Mouse (Mus musculus) erythroblast, embryonic 14.5 days (primary cell): Measurements from ENCODE around the gene Megf6. TPM values are rescaled to one million over a fixed set of nuclear protein-coding genes. Genes with fewer than 3 reads are reported as not detected.

ENCODE experiments used
- H3K27me3 ChIP-seq: 2 replicates; pipeline ENCODE4 v1.6.1; 2012; ENCODE audit warnings: inconsistent platforms; ENCODE audit not compliant: control insufficient read depth
- H3K36me3 ChIP-seq: 2 replicates; pipeline ENCODE4 v1.6.1; 2012; ENCODE audit warnings: mild to moderate bottlenecking, inconsistent platforms; ENCODE audit not compliant: control insufficient read depth
- H3K4me1 ChIP-seq: 2 replicates; pipeline ENCODE4 v1.6.1; 2012; ENCODE audit warnings: inconsistent platforms; ENCODE audit not compliant: control insufficient read depth
- H3K4me3 ChIP-seq: replicated peaks from 2 replicates; pipeline ENCODE3; 2012; ENCODE audit warnings: moderate library complexity, mild to moderate bottlenecking, inconsistent platforms
- H3K9me3 ChIP-seq: 2 replicates; pipeline ENCODE4 v1.6.1; 2012; ENCODE audit warnings: low read length, inconsistent platforms, mixed read lengths; ENCODE audit not compliant: control insufficient read depth
- GATA1 ChIP-seq: IDR thresholded peaks from 2 replicates; pipeline ENCODE4 v1.6.1; 2012; ENCODE audit warnings: low read length, inconsistent platforms, mixed read lengths
- TAL1 ChIP-seq: IDR thresholded peaks from 3 replicates; pipeline ENCODE4 v1.6.1; 2012; ENCODE audit warnings: low read length, inconsistent platforms, mixed read lengths
- polyA plus RNA-seq: library from polyadenylated mRNA; stranded (reverse); fragments of >175 nt; gene quantifications from 2 replicates; pipeline ENCODE4 v1.2.3, GENCODE M21; 2012

The Megf6 gene
- polyA plus RNA-seq, 1 experiment, result under 0.01 TPM

DNA sequence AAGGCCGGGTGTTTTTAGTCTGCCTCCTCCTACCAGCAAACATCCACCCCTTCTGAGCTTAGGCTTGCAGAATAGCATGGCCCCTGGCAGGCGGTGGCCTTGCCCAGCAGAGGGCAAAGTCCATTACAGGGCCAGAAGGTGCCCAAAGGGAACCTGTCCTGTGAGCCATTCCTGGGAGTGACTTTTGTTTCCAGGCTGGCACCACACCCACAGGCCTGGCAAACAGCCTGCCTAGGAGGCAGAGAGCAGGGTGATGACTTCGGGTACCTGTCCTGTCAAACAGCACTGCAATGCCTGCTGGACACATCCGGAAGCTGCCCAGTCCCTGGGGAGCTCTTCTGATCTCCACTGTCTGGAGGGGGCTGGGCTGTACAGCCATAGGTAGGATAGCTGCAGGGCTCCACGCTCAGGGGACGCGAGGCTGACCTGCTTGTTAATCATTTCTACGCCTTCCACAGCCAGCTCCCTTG, 123.8 kb downstream of the Megf6 start:
- TF ChIP-seq GATA1 (no peak), TAL1 (no peak)
- peaks cover 7% of the 10 kb centered on the region for H3K27me3 ChIP-seq
- no peaks in the 10 kb centered on the region for H3K4me1 ChIP-seq
- H3K36me3 ChIP-seq, result no peaks in the 10 kb centered on the region; the same call in 1 of the 2 replicates
- no peak overlapping the region for H3K4me3 ChIP-seq
- H3K9me3 ChIP-seq, result no peaks in the 10 kb centered on the region

DNA sequence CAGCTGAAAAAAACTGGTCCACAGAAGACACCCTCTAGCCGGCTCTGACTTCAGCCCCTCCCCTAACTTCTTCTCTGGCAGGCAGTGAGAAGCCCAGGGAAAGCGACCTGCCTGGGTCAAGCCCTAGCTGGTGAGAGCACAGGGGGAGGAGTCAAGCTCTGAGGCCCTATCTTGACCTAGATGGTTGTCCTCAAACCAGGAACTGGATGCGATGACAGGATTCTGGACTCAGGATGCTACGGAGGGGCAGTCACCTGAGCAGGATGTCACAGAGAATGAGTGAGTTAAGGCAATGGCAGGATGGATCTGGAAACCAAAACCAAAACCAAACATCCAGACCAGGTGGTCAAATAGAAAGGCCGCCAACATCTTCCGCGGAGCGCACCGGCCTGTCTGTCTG, 127.2 kb downstream of the Megf6 start:
- H3K9me3 ChIP-seq, result no peaks in the 10 kb centered on the region
- H3K4me1 ChIP-seq, result no peaks in the 10 kb centered on the region
- peaks cover 27% of the 10 kb centered on the region for H3K27me3 ChIP-seq
- TF ChIP-seq GATA1, result no peak
- no peak for TF ChIP-seq TAL1
- H3K36me3 ChIP-seq, result no peaks in the 10 kb centered on the region
- H3K4me3 ChIP-seq, result no peak overlapping the region

DNA sequence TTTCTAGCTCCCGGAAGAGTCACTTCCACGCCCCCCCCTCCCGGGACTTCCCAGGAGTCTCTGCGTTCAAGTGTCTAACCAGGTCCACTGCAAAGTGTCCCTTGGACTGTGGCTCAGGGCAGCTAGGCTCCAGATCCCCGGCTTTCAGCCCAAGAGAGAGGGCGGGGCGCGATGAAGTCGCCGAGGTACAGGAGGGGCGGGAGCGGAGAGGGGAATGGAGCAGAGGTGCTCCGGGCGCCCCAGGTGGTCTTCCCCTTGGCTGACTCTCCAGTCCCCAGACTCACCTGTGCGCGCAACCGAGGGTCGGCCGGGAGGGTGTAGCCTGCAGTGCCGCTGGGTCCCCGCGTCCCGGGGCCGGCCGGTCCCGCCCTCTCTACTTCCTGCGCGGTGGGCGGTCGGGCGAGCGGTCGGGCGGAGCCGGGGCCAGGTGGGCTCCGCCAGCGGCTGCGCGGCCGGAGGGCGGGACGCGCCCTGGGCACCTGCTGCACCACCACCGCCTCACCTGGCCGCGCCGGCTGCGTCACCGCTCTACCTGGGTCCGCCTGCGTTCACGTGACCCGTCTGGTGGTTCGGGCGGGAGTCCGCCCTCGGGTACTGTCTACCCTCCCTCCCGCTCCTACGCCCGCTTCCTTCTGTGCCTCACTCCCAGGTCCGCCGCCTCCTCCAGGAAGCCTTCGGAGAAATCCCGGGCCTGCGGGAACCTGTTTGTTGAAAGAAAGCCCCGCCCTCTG, 129.2 kb downstream of the Megf6 start:
- peak overlapping the region; percentile 49 for H3K4me3 ChIP-seq
- H3K4me1 ChIP-seq, result no peaks in the 10 kb centered on the region
- no peaks in the 10 kb centered on the region for H3K36me3 ChIP-seq
- no peak for TF ChIP-seq TAL1
- no peaks in the 10 kb centered on the region for H3K9me3 ChIP-seq
- H3K27me3 ChIP-seq, result peaks cover 27% of the 10 kb centered on the region

DNA sequence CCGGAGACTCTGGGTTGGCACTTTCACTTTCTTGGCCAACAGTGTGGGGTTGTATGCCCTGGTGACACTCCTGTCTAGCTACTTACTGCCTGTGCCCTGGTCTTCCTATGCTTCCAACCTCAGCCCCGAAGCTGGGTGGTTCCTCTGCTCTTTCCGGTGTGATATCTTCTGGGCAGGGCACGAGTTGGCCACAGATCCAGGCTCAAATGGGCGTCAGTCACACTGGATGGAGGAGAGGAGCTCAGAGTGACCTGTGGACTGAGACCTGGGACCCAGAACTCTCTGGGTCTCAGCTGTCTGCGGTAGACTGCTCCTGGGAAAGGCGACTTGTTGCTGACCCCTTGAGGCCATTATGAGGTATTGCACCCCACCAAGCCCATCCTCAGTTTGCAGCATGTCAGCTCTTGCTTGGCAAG, 130.9 kb downstream of the Megf6 start, which contains the start of gene Arhgef16:
Gene Arhgef16 (minus strand): TSS at position 211 of the 416 bp plus-strand sequence.
- no peaks in the 10 kb centered on the region for H3K9me3 ChIP-seq
- no peak for TF ChIP-seq GATA1
- no peak for TF ChIP-seq TAL1
- no peaks in the 10 kb centered on the region for H3K4me1 ChIP-seq
- H3K36me3 ChIP-seq, result no peaks in the 10 kb centered on the region
- no peak within 1 kb of the TSS for H3K4me3 ChIP-seq
- H3K27me3 ChIP-seq, result peaks cover 27% of the 10 kb centered on the region

DNA sequence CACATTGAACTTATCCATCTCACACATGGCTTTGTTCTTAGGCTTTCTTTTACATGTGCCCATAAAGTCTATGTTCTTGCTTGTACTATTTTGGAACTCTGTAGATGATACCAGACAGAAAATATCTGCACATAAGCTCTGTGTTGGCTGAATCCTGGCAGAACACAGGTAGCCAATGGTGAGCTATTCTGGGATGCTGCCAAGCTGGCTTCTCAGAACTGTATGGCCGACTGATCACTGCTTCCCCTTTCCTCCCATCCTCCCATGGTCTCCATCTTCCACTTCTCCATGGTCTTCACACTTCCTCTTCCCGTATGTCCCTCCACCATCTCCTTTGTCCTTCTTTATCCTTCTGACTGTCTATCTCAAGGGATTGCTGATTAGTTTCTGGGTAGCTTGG, 138.6 kb downstream of the Megf6 start:
- Histone ChIP-seq H3K36me3 (no peaks in the 10 kb centered on the region), H3K27me3 (no peaks in the 10 kb centered on the region), H3K9me3 (peaks cover 2% of the 10 kb centered on the region; the same call in 1 of the 2 replicates), H3K4me3 (no peak overlapping the region), H3K4me1 (no peaks in the 10 kb centered on the region)
- no peak for TF ChIP-seq TAL1
- no peak for TF ChIP-seq GATA1

DNA sequence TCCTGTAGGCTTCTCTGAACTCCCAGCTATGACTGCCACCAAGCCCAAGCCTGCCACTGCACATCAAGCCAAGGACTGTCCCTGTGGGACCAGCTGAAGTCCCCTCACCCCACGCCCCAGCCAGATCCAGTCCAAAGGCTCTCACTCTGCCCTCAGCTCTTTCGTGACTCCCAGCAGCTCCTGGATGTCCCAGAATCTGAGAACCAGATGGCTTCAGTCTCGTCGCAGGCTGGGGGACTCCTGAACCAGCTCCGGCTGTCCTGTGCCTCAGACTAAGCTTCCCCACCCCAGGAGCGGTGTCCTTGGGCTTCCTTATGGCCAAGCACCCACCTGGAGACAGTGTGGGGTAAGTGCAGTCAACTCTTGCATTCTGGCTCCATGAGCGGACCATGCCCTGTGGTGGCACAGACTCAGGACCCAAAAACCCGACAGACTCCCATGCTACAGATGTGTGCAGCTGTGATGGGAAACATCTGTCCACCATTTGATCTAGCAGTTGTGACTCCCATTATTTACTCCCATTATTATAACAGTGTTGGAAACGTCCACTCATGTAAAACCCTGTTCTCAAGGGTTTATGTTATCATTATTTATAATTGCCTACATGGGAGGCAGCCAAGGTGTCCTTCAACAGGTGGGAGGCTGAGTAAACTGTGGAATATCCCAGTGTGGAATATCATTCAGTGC, 140.2 kb downstream of the Megf6 start:
- TF ChIP-seq GATA1, result no peak
- TF ChIP-seq TAL1, result no peak

DNA sequence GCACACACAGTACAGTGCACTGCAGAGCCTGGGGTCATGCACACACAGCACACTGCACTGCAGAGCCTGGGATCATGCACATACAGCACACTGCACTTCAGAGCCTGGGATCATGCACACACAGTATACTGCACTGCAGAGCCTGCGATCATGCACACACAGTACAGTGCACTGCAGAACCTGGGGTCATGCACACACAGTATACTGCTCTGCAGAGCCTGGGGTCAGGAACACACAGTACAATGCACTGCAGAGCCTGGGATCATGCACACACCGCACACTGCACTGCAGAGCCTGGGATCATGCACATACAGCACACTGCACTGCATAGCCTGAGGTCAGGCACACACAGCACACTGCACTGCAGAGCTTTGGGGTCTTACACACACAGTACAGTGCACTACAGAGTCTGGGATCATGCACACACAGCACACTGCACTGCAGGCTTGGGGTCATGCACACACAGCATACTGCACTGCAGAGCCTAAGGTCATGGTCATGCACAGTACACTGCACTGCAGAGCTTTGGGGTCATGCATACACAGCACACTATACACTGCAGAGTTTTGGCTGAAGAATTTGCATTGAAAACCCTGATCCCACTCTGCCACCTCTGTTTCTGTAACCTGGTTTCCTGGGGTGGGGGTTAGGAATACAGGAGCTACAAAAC, 141.7 kb downstream of the Megf6 start:
- Histone ChIP-seq H3K27me3 (no peaks in the 10 kb centered on the region), H3K4me3 (no peak overlapping the region), H3K9me3 (peaks cover 2% of the 10 kb centered on the region; the same call in 1 of the 2 replicates), H3K36me3 (no peaks in the 10 kb centered on the region), H3K4me1 (no peaks in the 10 kb centered on the region)
- TF ChIP-seq GATA1, result no peak
- no peak for TF ChIP-seq TAL1

More for the DNA sequence above, 140.2 kb downstream of the Megf6 start:
- Histone ChIP-seq H3K27me3 (no peaks in the 10 kb centered on the region), H3K4me1 (no peaks in the 10 kb centered on the region), H3K9me3 (peaks cover 2% of the 10 kb centered on the region; the same call in 1 of the 2 replicates), H3K4me3 (no peak overlapping the region), H3K36me3 (no peaks in the 10 kb centered on the region)

DNA sequence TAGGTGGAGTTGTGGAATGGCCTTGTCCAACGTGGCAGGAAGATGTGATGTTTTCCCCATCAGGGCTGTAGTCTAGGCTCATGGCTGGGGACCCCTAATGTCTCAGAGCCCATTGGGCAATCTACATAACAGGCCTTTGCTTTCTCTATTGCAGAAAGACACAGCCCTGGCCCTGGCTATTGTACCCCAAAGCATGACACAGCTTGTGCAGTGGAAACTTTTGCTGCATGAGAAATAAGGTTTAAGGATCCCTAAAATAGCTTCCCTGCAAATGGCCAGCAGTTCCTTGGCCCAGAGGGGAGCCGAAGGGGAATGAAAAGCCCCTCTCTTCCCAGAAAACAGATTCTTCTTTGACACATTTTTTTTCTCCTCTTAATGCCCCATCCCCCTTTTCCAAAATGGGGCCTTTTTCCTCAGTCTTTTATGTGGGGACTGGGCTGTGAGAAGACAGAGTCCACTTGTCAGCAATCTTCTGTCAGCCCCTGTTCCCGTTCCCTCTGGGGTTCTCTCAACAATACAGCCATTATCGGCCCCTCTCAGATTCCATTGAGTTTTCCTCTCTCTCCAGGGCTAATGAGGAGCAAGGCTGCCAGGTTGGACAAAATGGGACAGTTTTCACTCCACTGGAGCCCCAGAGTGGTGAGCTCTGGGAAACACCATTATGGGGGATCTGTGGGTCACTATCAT, 142.5 kb downstream of the Megf6 start:
- no peaks in the 10 kb centered on the region for H3K4me1 ChIP-seq
- no peak overlapping the region for H3K4me3 ChIP-seq
- no peak for TF ChIP-seq TAL1
- no peak for TF ChIP-seq GATA1
- H3K36me3 ChIP-seq, result no peaks in the 10 kb centered on the region
- no peaks in the 10 kb centered on the region for H3K27me3 ChIP-seq
- H3K9me3 ChIP-seq, result peaks cover 2% of the 10 kb centered on the region; the same call in 1 of the 2 replicates

DNA sequence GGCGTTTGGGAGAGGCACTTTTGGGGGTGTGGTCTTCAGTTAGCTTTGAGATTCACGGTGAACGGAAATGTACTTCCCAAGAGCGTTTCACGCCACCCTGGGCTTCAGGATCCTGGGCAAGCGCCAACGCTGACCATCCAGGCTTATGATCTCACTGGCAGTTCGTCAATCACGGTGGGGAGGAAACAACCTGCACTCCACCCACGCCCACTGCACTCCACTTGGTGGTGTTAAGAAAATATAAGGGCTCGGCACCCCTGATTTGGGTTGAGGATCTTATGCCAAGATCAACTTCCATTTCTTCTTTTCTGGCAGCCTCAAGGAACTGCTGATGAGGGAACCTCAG, 143.1 kb downstream of the Megf6 start:
- no peaks in the 10 kb centered on the region for H3K4me1 ChIP-seq
- H3K36me3 ChIP-seq, result no peaks in the 10 kb centered on the region
- no peak for TF ChIP-seq TAL1
- no peak for TF ChIP-seq GATA1
- H3K4me3 ChIP-seq, result no peak overlapping the region
- H3K27me3 ChIP-seq, result no peaks in the 10 kb centered on the region
- H3K9me3 ChIP-seq, result peaks cover 2% of the 10 kb centered on the region; the same call in 1 of the 2 replicates

Other genes starting within 250 kb of the Megf6 start
- 30.6 and 35.2 TPM in 2 replicates for gene A430005L14Rik, start 213.5 kb upstream of the Megf6 start, polyA plus RNA-seq
- 0.75 and 2.1 TPM in 2 replicates for gene Dffb, start 195.6 kb upstream of the Megf6 start, polyA plus RNA-seq
- gene Cep104, start 195.5 kb upstream of the Megf6 start, polyA plus RNA-seq, result 1.2 and 1.3 TPM in 2 replicates
- 10.4 and 11.2 TPM in 2 replicates for gene Lrrc47, start 159.0 kb upstream of the Megf6 start, polyA plus RNA-seq
- gene Smim1, start 144.5 kb upstream of the Megf6 start, polyA plus RNA-seq, result 35.8 and 57.8 TPM in 2 replicates
- gene Ccdc27, start 128.1 kb upstream of the Megf6 start, polyA plus RNA-seq, result not detected in 2 replicates
- 0.11 TPM in 1 of 2 replicates, not detected in the other for gene Trp73, start 30.5 kb upstream of the Megf6 start, polyA plus RNA-seq
- 1.4 and 1.9 TPM in 2 replicates for gene Wrap73, start 28.4 kb upstream of the Megf6 start, polyA plus RNA-seq
- 30.6 and 36.0 TPM in 2 replicates for gene Tprgl, start 10.1 kb upstream of the Megf6 start, polyA plus RNA-seq
- gene Arhgef16, start 130.9 kb downstream of the Megf6 start, polyA plus RNA-seq, result 0.02 TPM in 1 of 2 replicates, not detected in the other
- gene B230104I21Rik, start 165.4 kb downstream of the Megf6 start, polyA plus RNA-seq, result not detected in 2 replicates